Mouse (Mus musculus): ENCODE results near the gene Neb.

DNA sequence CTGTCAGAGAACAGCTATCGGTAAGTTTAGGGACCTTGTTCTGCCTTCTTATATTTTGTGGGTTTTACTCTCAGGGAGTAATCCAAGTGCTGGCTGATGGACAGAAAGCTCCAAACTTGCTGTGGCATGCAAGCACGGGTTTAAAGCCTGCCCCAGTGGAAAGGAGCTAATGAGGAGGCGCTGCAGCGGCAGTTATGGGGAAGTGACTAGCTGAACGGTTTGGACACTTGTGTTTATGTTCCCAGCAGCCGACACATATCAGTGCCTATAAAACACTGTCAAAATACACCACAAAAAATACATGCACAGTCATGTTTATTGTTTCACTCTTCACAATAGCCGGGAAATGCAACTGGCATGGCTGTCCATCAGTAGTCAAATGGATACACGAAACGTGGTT lies 81.5 kb downstream of the Neb start:
- TF ChIP-seq POLR2A (IDR thresholded peaks at IDR 0.05; ENCODE audit: insufficient read depth, low read depth, low read length) (no peak), CTCF (IDR thresholded peaks at IDR 0.05; ENCODE audit: insufficient read depth, low read depth, low read length) (no peak)
